Mouse (Mus musculus) lung, embryonic 15.5 days (tissue): ENCODE results near the gene Tcf12. TPM values are rescaled to one million over a fixed set of nuclear protein-coding genes. Genes with fewer than 3 reads are reported as not detected.
A peak's percentile ranks its signal among the peaks of the same experiment; 100 is the strongest.

Experiments
- ATAC-seq: fragments of 200-750 bp; cut with Nextera tagmentation; 2 replicates; pipeline ENCODE4 v1.8.0; 2017; ENCODE audit warnings: moderate number of reproducible peaks, borderline replicate concordance; ENCODE audit not compliant: low FRiP score, low TSS enrichment; ENCODE audit errors: extremely low read depth
- H3K27ac ChIP-seq: fragments of 300-500 bp; sonication (generic); 2 replicates; pipeline ENCODE4 v1.5.1; 2015; ENCODE audit warnings: moderate library complexity, mild to moderate bottlenecking, inconsistent platforms
- H3K27me3 ChIP-seq: fragments of 300-500 bp; sonication (generic); 2 replicates; pipeline ENCODE4 v1.6.1; 2015; ENCODE audit warnings: inconsistent platforms
- H3K36me3 ChIP-seq: fragments of 300-500 bp; sonication (generic); 2 replicates; pipeline ENCODE4 v1.6.1; 2015; ENCODE audit warnings: inconsistent platforms
- H3K4me1 ChIP-seq: fragments of 300-500 bp; sonication (generic); 2 replicates; pipeline ENCODE4 v1.6.1; 2015; ENCODE audit warnings: inconsistent platforms
- H3K4me2 ChIP-seq: fragments of 300-500 bp; sonication (generic); 2 replicates; pipeline ENCODE4 v1.6.1; 2015; ENCODE audit warnings: inconsistent platforms, mild to moderate bottlenecking, moderate library complexity
- H3K4me3 ChIP-seq: fragments of 300-500 bp; sonication (generic); 2 replicates; pipeline ENCODE4 v1.5.1; 2015; ENCODE audit warnings: mild to moderate bottlenecking, inconsistent platforms
- H3K9ac ChIP-seq: fragments of 300-500 bp; sonication (generic); 2 replicates; pipeline ENCODE4 v1.6.1; 2015; ENCODE audit warnings: inconsistent platforms
- H3K9me3 ChIP-seq: fragments of 300-500 bp; sonication (generic); 2 replicates; pipeline ENCODE4 v1.6.1; 2016; ENCODE audit warnings: inconsistent platforms
- WGBS: fragments of 180-500 bp; shearing (Covaris S2); methylation state at CpG from one replicate; pipeline ENCODE4 v1.1.7; 2015; 5-methylcytosine and 5-hydroxymethylcytosine counted together
- polyA plus RNA-seq: library from polyadenylated mRNA; unstranded; fragments of >200 nt; fragmentation: Nextera tagmentation; extraction: Ambion mirVana; gene quantifications from 2 replicates; pipeline ENCODE4 v1.2.1, GENCODE M21; 2015

Gene Tcf12
- polyA plus RNA-seq, 1 experiment from 2014 or later: 75.8 TPM

- H3K9ac ChIP-seq: no peak overlapping the region
- H3K9me3 ChIP-seq: no peaks in the 10 kb centered on the region
- no peak overlapping the region for H3K4me3 ChIP-seq
- H3K27me3 ChIP-seq: no peaks in the 10 kb centered on the region
- ATAC-seq: no peak
- H3K27ac ChIP-seq: no peak overlapping the region
- H3K4me2 ChIP-seq: no peak overlapping the region
- H3K4me1 ChIP-seq: peaks cover 25% of the 10 kb centered on the region
- H3K36me3 ChIP-seq: no peaks in the 10 kb centered on the region
- WGBS: 85% methylated on average over 3 of the region's 3 CpGs
Observed at GRCm38 (mm10) chr9:71829753-71830152, 281.9 kb downstream of the Tcf12 start.

DNA sequence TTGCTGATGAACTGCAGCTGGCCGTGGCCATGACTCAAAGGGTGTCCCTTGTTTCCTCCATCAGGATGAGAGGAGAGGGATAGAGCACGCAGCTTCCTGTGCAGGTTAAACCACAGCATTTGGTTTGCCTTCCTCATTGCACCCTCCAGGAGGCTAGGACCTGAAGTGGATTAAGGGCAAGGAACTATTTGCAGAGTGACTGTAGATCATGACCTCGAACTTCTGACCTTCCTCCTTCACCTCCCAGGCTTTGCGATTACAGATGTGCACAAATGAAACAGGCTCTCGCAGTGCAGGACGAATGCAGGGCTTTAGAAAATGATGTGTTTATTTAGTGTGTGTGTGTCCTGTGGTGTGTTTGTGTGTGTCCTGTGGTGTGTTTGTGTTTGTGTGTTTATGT lies 282.5 kb downstream of the Tcf12 start:
- Histone ChIP-seq H3K4me3 (no peak overlapping the region), H3K4me1 (peaks cover 25% of the 10 kb centered on the region), H3K27ac (no peak overlapping the region), H3K9me3 (no peaks in the 10 kb centered on the region), H3K9ac (no peak overlapping the region), H3K27me3 (no peaks in the 10 kb centered on the region), H3K4me2 (no peak overlapping the region), H3K36me3 (no peaks in the 10 kb centered on the region)
- 43% methylated on average over 6 of the region's 6 CpGs for WGBS
- no peak for ATAC-seq

GRCm38 (mm10) chr9:71827371-71827770 lies 284.3 kb downstream of the Tcf12 start:
- WGBS: 92% methylated on average over 5 of the region's 5 CpGs
- H3K27me3 ChIP-seq: no peaks in the 10 kb centered on the region
- ATAC-seq: no peak
- H3K9ac ChIP-seq: no peak overlapping the region
- no peak overlapping the region for H3K27ac ChIP-seq
- H3K9me3 ChIP-seq: no peaks in the 10 kb centered on the region
- no peak overlapping the region for H3K4me2 ChIP-seq
- H3K4me1 ChIP-seq: peaks cover 20% of the 10 kb centered on the region
- no peaks in the 10 kb centered on the region for H3K36me3 ChIP-seq
- H3K4me3 ChIP-seq: no peak overlapping the region

DNA sequence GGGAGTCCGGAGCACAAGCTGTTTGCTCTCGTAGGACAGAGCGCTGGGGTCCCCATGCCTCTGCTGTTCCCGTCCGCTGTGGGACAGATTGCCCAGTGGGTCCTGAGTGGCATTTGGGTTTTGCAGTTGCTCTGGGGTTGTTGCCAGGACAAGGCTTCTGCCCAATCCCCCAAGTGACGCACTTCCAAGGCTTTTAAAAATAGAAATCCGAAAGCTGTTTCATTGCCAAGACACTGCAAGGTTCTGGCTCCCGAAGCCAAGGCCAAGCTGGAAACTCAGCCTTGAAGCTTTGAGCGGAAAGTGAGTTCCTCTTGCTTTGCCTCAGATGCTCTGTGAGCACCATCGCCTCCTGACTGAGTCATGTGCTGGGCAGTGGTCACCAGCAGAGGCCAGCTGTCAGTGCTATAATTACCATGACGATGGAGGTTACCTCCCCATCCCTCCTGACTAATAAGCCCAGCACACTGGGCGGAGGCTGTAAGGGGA lies 285.6 kb downstream of the Tcf12 start:
- Histone ChIP-seq H3K9ac (no peak overlapping the region), H3K36me3 (no peaks in the 10 kb centered on the region), H3K4me3 (no peak overlapping the region), H3K9me3 (no peaks in the 10 kb centered on the region), H3K4me2 (peak overlapping the region; percentile 9; the same call in 1 of the 2 replicates), H3K27me3 (no peaks in the 10 kb centered on the region), H3K4me1 (peaks cover 16% of the 10 kb centered on the region), H3K27ac (peak overlapping the region; percentile 27)
- WGBS: 33% methylated on average over 12 of the region's 12 CpGs
- peak; percentile 74 for ATAC-seq

DNA sequence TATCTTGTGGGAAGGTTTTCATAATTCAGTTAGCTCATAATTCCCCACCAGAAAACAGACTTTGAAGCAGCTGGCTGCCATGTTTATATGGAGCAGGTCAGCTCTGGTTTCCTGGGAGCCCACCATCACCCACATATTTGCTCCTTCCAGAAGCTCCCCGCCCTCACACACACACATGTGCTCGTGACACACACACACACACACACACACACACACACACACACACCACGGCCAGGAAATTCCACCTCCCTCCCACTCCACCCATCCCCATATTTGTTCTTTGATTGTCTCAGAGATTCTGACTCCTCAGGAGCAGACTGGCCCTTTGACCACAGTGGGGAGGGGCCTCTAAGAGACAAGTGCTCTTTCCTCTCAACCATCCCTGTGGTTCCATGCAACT lies 289.7 kb downstream of the Tcf12 start:
- Histone ChIP-seq H3K4me3 (no peak overlapping the region), H3K4me1 (peaks cover 16% of the 10 kb centered on the region), H3K9me3 (no peaks in the 10 kb centered on the region), H3K9ac (no peak overlapping the region), H3K4me2 (no peak overlapping the region), H3K27ac (no peak overlapping the region), H3K27me3 (no peaks in the 10 kb centered on the region), H3K36me3 (no peaks in the 10 kb centered on the region)
- ATAC-seq: no peak
- WGBS: 58% methylated on average over 3 of the region's 3 CpGs

DNA sequence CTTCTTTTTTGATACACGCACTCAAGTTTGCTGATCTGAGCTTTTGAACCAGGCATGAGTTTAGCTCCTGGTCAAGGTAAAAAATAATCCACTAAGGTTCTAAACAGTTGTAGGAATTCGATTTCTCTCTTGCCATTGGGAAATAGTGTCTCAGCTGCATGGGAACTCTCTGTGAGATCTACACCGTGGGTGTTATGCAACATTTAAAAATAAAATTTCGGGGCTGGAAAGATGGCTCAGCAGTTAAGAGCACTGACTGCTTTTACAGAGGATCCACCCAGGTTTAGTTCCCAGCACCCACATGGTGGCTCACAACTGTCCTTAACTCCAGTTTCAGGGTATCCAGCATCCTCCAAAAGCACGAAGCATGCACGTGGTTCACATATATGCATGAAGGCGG lies 293.2 kb downstream of the Tcf12 start:
- Histone ChIP-seq H3K4me1 (no peaks in the 10 kb centered on the region), H3K4me3 (no peak overlapping the region), H3K9me3 (no peaks in the 10 kb centered on the region), H3K9ac (no peak overlapping the region), H3K27me3 (no peaks in the 10 kb centered on the region), H3K36me3 (no peaks in the 10 kb centered on the region), H3K4me2 (no peak overlapping the region), H3K27ac (no peak overlapping the region)
- ATAC-seq: no peak
- WGBS: 83% methylated on average over 7 of the region's 7 CpGs

- H3K4me1 ChIP-seq: no peaks in the 10 kb centered on the region
- WGBS: 49% methylated on average over 3 of the region's 3 CpGs
- no peak overlapping the region for H3K4me2 ChIP-seq
Observed at GRCm38 (mm10) chr9:71816121-71816520, 295.6 kb downstream of the Tcf12 start.

DNA sequence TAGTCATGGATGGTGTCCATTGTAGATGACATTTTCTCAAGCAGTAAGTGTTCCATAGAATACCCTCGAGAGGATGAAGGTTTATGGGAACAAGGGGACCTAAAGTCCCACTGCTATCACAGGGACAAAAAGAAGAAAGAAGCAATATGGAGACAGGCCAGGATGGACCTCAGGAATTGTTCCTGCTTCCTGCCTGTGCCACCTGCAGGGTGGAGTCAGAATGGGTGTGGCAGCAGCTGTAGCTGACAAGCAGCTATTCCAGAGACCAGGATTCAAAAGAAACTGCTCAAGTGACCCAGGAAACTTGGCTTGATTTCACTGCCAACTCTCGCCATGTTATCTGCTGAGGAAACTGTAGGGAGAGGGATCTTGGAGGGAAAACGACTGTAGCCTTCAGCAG lies 298.1 kb downstream of the Tcf12 start:
- Histone ChIP-seq H3K9me3 (no peaks in the 10 kb centered on the region), H3K4me1 (no peaks in the 10 kb centered on the region), H3K9ac (no peak overlapping the region), H3K4me3 (no peak overlapping the region), H3K36me3 (no peaks in the 10 kb centered on the region), H3K4me2 (no peak overlapping the region), H3K27me3 (no peaks in the 10 kb centered on the region), H3K27ac (no peak overlapping the region)
- ATAC-seq: no peak
- 75% methylated on average over 3 of the region's 3 CpGs for WGBS

More at GRCm38 (mm10) chr9:71816121-71816520, 295.6 kb downstream of the Tcf12 start:
- Histone ChIP-seq H3K27me3 (no peaks in the 10 kb centered on the region), H3K36me3 (no peaks in the 10 kb centered on the region), H3K4me3 (no peak overlapping the region), H3K9ac (no peak overlapping the region), H3K27ac (no peak overlapping the region), H3K9me3 (no peaks in the 10 kb centered on the region)
- no peak for ATAC-seq

GRCm38 (mm10) chr9:71812914-71813313 lies 298.8 kb downstream of the Tcf12 start:
- Histone ChIP-seq H3K9me3 (no peaks in the 10 kb centered on the region), H3K4me1 (no peaks in the 10 kb centered on the region), H3K27ac (no peak overlapping the region), H3K27me3 (no peaks in the 10 kb centered on the region), H3K4me2 (no peak overlapping the region), H3K4me3 (no peak overlapping the region), H3K36me3 (no peaks in the 10 kb centered on the region), H3K9ac (no peak overlapping the region)
- no peak for ATAC-seq
- 55% methylated on average over 4 of the region's 4 CpGs for WGBS

DNA sequence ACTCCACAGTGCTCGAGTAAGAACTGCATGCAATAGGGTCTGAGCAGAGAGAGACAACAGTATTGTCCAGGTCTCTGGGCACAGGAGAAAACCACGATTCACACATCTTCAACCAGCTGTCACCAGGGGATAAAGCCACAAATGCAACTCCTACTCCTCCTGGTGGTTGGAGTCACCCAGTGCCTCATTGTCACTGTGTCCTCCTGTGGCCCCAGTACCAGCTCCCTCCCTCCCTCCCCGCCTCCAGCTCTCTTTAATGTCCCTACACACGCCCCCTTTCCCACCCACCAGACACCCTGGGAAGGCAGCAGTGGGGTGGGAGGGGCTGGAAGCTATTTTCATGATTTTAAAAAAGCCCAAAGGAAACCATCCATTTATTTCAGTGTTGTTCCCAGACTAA lies 299.3 kb downstream of the Tcf12 start:
- WGBS: 28% methylated on average over 4 of the region's 4 CpGs

GRCm38 (mm10) chr9:71811404-71811803 lies 300.3 kb downstream of the Tcf12 start:
- no peaks in the 10 kb centered on the region for H3K36me3 ChIP-seq
- no peak overlapping the region for H3K27ac ChIP-seq
- no peaks in the 10 kb centered on the region for H3K4me1 ChIP-seq
- no peak overlapping the region for H3K9ac ChIP-seq
- no peaks in the 10 kb centered on the region for H3K27me3 ChIP-seq
- no peak for ATAC-seq
- H3K4me3 ChIP-seq: no peak overlapping the region
- WGBS: 73% methylated on average over 5 of the region's 5 CpGs
- H3K4me2 ChIP-seq: no peak overlapping the region
- no peaks in the 10 kb centered on the region for H3K9me3 ChIP-seq

More for the DNA sequence above, 299.3 kb downstream of the Tcf12 start:
- Histone ChIP-seq H3K27ac (no peak overlapping the region), H3K9ac (no peak overlapping the region), H3K36me3 (no peaks in the 10 kb centered on the region), H3K4me1 (no peaks in the 10 kb centered on the region), H3K4me2 (no peak overlapping the region), H3K4me3 (no peak overlapping the region), H3K9me3 (no peaks in the 10 kb centered on the region), H3K27me3 (no peaks in the 10 kb centered on the region)
- 0 out of 2 replicates have a peak, but pooled peaks have one; percentile 47 for ATAC-seq

- Histone ChIP-seq H3K36me3 (no peaks in the 10 kb centered on the region), H3K27me3 (no peaks in the 10 kb centered on the region), H3K4me3 (no peak overlapping the region), H3K27ac (no peak overlapping the region), H3K9ac (no peak overlapping the region), H3K4me1 (no peaks in the 10 kb centered on the region), H3K4me2 (no peak overlapping the region), H3K9me3 (no peaks in the 10 kb centered on the region)
- WGBS: 81% methylated on average over 2 of the region's 2 CpGs
- ATAC-seq: no peak
Observed at GRCm38 (mm10) chr9:71810723-71811122, 300.9 kb downstream of the Tcf12 start.
